Mouse (Mus musculus) ES-Bruce4 (cell line): Measurements from ENCODE around the gene Lrrc20. TPM values are rescaled to one million over a fixed set of nuclear protein-coding genes. Genes with fewer than 3 reads are reported as not detected.

Experiments used
- H3K27ac ChIP-seq: 2 replicates; pipeline ENCODE4 v1.5.1; 2012; ENCODE audit warnings: low read length, inconsistent platforms; ENCODE audit not compliant: insufficient read depth
- H3K27me3 ChIP-seq: 2 replicates; pipeline ENCODE4 v1.6.1; 2012; ENCODE audit warnings: mild to moderate bottlenecking, low read length, inconsistent platforms; ENCODE audit not compliant: control insufficient read depth, poor library complexity, insufficient read depth, severe bottlenecking
- H3K36me3 ChIP-seq: 2 replicates; pipeline ENCODE4 v1.6.1; 2012; ENCODE audit warnings: inconsistent platforms, mild to moderate bottlenecking, low read length, moderate library complexity; ENCODE audit not compliant: control insufficient read depth, poor library complexity, insufficient read depth, severe bottlenecking
- H3K4me1 ChIP-seq: one replicate; pipeline ENCODE4 v1.8.1; 2011; ENCODE audit warnings: low read length; ENCODE audit not compliant: control insufficient read depth, insufficient read depth
- H3K4me3 ChIP-seq: 2 replicates; pipeline ENCODE4 v1.5.1; 2011; ENCODE audit warnings: low read depth, mild to moderate bottlenecking, low read length
- H3K9ac ChIP-seq: 2 replicates; pipeline ENCODE4 v1.6.1; 2012; ENCODE audit warnings: low read depth, mild to moderate bottlenecking, inconsistent platforms; ENCODE audit not compliant: poor library complexity, severe bottlenecking
- H3K9me3 ChIP-seq: replicated peaks from 2 replicates; pipeline ENCODE4 v1.6.1; 2012; ENCODE audit warnings: mild to moderate bottlenecking, low read length, inconsistent platforms; ENCODE audit not compliant: control insufficient read depth, poor library complexity, insufficient read depth, severe bottlenecking
- CTCF ChIP-seq: IDR thresholded peaks from one replicate; pipeline ENCODE4 v1.8.1; 2011; ENCODE audit warnings: low read depth, low read length
- EP300 ChIP-seq: IDR thresholded peaks from 2 replicates; pipeline ENCODE4 v1.6.1; 2011; ENCODE audit warnings: low read depth, low read length; ENCODE audit not compliant: insufficient read depth
- POLR2A ChIP-seq: IDR thresholded peaks from one replicate; pipeline ENCODE4 v1.8.1; 2011; ENCODE audit warnings: low read length; ENCODE audit not compliant: insufficient read depth
- polyA plus RNA-seq: library from polyadenylated mRNA; stranded (reverse); fragments of >200 nt; gene quantifications from 2 replicates; pipeline ENCODE4 v1.2.4, GENCODE M21; 2011; ENCODE audit warnings: low read depth; ENCODE audit not compliant: missing spikeins, insufficient read depth, insufficient read length

Lrrc20 gene
- polyA plus RNA-seq, 1 experiment = 6.4 TPM

- Histone ChIP-seq H3K9ac (no peak overlapping the region), H3K4me1 (no peaks in the 10 kb centered on the region), H3K9me3 (no peaks in the 10 kb centered on the region), H3K27ac (no peak overlapping the region), H3K36me3 (no peaks in the 10 kb centered on the region), H3K4me3 (no peak overlapping the region), H3K27me3 (no peaks in the 10 kb centered on the region)
- no peak for TF ChIP-seq EP300
- no peak for TF ChIP-seq POLR2A
- no peak for TF ChIP-seq CTCF
These were observed 13.0 kb downstream of the Lrrc20 start for GRCm38 (mm10) chr10:61488522-61489110.

GRCm38 (mm10) chr10:61491573-61491972 lies 16.0 kb downstream of the Lrrc20 start:
- Histone ChIP-seq H3K4me3 (no peak overlapping the region), H3K27ac (no peak overlapping the region), H3K27me3 (no peaks in the 10 kb centered on the region), H3K36me3 (no peaks in the 10 kb centered on the region), H3K9ac (no peak overlapping the region), H3K9me3 (no peaks in the 10 kb centered on the region), H3K4me1 (no peaks in the 10 kb centered on the region)
- no peak for TF ChIP-seq POLR2A
- TF ChIP-seq EP300 = no peak
- no peak for TF ChIP-seq CTCF

- no peaks in the 10 kb centered on the region for H3K9me3 ChIP-seq
These were observed 16.4 kb downstream of the Lrrc20 start for GRCm38 (mm10) chr10:61492040-61492439.

DNA sequence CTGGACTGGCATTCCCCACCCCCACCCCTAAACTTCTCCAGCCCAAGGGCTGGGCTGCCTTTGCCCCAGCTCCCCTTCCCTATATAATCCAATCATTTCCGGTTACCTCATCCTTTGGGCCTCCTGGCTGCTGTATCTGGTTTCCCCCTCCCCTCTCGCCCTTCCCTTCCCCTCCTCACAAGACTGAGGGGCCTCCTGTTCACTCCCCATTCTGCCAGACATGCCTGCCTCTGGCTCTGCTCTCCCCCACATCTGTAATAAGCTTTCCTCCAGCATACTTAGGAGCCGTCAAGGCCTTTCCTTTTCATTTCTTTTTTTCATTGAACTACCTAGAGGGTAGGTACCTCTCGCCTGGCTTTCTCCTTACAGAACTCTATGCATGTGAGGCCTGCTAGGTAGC lies 19.9 kb downstream of the Lrrc20 start:
- Histone ChIP-seq H3K4me1 (no peaks in the 10 kb centered on the region), H3K36me3 (no peaks in the 10 kb centered on the region), H3K4me3 (no peak overlapping the region), H3K9ac (no peak overlapping the region), H3K9me3 (no peaks in the 10 kb centered on the region), H3K27ac (no peak overlapping the region), H3K27me3 (no peaks in the 10 kb centered on the region)
- TF ChIP-seq POLR2A (no peak), EP300 (no peak), CTCF (no peak)

More at GRCm38 (mm10) chr10:61492040-61492439, 16.4 kb downstream of the Lrrc20 start:
- Histone ChIP-seq H3K9ac (no peak overlapping the region), H3K36me3 (no peaks in the 10 kb centered on the region), H3K27ac (no peak overlapping the region), H3K27me3 (no peaks in the 10 kb centered on the region), H3K4me3 (no peak overlapping the region), H3K4me1 (no peaks in the 10 kb centered on the region)
- no peak for TF ChIP-seq POLR2A
- peak; percentile 98 for TF ChIP-seq CTCF
- peak; percentile 74; the same call in 1 of the 2 replicates for TF ChIP-seq EP300

DNA sequence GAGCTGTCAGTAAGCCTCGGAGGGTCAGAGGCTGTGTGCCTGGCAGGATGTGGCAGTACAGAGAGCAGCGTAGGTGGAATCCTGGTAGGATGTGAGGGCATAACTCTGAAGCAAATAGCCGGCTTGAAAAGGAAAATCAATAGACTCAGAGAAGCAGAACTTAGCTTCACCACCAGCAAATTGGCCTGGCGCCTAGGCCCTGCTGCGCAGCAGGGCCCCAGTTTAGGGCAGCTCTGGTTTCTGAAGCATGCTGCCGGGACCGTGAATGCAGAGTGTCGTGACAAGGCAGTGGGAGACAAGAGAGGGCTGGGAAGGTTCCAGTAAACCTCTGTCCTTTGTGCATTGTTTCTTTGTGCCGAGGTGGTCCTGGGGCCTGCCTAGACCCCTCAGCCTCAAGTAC lies 20.6 kb downstream of the Lrrc20 start:
- H3K27me3 ChIP-seq = no peaks in the 10 kb centered on the region
- H3K4me3 ChIP-seq = no peak overlapping the region
- TF ChIP-seq EP300 (no peak), POLR2A (no peak), CTCF (no peak)
- H3K9me3 ChIP-seq = no peaks in the 10 kb centered on the region
- H3K27ac ChIP-seq = no peak overlapping the region
- no peak overlapping the region for H3K9ac ChIP-seq
- peaks cover 1% of the 10 kb centered on the region for H3K4me1 ChIP-seq
- H3K36me3 ChIP-seq = no peaks in the 10 kb centered on the region

DNA sequence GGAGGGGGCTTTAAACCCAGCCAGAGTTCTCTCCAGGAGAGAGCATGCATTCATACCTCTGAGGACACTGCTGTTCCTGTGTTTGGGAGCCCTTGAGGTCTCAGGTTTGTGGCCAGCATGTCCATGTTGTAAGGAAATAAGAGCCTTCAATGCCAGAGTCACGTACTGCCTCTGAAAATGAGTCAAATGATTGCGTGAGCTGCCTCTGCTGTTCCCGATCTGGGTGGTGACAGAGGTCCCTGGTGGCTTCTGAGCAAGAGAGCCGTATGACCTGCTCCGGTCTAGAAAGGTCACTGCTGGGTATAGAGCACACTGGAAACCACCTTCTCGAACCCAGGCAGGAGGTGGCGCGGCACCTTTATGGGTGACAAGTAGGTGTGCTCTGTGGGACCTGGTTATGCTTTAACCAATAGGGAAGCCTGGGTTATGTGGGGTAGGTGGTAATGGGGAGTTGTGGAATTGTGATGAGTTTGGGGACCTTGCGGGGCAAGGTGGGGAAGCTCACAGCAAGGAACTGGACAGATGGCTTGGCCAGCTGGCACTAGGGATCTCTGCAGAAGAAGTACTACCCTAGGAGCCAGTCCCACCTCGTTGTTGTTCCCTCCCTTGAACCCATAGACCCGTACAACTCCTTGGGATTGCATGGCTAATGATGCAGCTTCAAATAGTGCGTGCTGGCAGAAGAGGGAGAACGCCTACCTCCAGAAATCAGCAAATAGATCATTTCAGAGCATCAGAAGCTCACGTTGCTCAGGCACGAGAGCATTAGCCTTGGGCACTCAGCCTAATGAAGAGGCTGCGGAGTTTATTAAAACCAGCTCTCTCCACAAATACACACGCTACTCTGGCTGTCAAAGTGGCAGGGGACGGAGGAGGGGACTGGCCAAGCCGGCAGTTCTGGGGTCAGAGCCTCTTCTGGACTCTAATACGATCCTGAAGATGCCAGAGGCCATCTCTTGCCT lies 24.2 kb downstream of the Lrrc20 start:
- H3K36me3 ChIP-seq = no peaks in the 10 kb centered on the region
- no peak overlapping the region for H3K9ac ChIP-seq
- H3K4me3 ChIP-seq = no peak overlapping the region
- H3K27ac ChIP-seq = no peak overlapping the region
- no peaks in the 10 kb centered on the region for H3K9me3 ChIP-seq
- no peaks in the 10 kb centered on the region for H3K27me3 ChIP-seq
- TF ChIP-seq CTCF (no peak), POLR2A (no peak), EP300 (no peak)
- peaks cover 1% of the 10 kb centered on the region for H3K4me1 ChIP-seq
